Mouse (Mus musculus): Measurements from ENCODE around the gene Qtrt2. TPM values are rescaled to one million over a fixed set of nuclear protein-coding genes. Genes with fewer than 3 reads are reported as not detected.

Qtrt2 gene
- total RNA-seq, 4 experiments from 2014 or later: 6.4 to 8.8 (median 7.4) TPM

DNA sequence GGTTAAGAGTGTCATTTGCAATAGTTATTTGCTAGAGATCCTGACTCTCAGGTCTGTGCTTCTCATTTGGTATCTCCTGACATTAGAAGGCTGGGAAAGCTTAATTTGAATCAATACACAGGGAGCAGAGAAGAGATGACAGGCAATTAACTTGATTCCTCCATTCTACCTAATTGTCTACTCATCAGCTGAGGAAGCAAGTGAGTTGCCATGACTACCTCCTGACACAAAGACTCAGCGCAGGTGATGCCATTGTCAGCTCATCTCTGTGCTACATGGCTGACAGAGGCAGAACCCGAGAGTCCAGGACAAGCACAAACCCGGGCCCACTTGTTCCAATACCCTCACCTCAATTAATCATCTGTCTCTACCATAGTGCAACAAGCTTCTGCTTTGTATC, 99.1 kb downstream of the Qtrt2 start:
- no peak for DNase-seq (ENCODE audit: low spot score in 2 of 2)

DNA sequence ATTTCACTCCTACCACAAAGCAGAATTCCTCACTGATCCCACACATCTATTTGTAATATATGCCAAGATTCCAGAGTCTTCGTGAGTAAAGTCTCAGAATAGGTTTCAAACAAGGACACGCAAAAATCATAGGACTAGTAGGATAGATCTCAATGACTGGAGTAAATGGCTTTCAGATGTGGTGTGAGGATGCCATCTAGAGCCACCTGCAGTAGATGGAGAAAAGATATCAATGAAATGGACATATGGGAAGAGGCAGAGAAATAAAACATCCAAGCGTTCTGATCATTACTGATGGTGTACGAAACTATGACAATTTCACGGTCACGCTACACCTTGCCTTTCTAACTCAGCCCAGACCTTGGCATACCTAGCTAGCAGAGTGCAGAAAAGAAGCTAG, 108.2 kb downstream of the Qtrt2 start:
- DNase-seq (ENCODE audit: low spot score in 2 of 2): no peak

DNA sequence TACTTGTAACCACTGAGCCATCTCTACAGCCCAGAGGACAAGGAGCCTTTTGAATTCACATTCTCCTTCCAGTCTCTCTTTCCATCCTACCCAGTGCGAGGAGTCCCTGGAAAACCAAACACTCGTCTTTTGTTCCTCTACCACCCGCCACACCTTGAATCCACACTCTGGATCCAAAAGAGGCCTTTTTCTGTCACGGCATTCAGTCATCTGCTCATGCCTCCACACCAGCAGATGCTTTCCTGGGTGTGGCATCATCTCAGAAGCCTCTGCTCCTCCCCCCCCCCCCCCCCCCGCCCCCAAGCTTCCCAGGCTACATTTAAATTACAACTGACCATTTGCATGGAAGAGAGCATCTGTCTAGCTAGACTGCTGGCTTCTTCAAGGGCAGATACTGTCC, 110.3 kb downstream of the Qtrt2 start:
- no peak for DNase-seq (ENCODE audit: low spot score in 2 of 2)

DNA sequence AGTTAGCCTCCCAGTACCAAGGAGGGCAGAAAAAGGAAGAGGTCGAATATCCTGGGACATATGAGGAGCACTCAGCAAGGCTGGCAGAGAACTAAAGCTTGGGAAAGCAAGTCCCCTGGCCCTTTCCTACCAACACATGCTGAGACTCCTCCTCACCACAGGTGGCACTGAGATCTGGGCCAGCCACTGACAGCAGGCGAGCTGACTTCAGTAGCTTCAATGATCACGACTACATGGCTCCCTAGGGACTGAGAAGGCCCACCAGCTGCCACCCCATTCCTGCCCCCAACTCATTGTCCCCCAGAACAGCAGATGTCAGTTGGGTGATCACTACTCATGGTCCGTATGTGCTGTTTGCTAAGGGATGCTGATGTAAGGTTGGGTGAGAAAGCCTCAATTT, 112.0 kb downstream of the Qtrt2 start:
- no peak for DNase-seq (ENCODE audit: low spot score in 2 of 2)

Other genes with a start within 250 kb of the Qtrt2 start
- gene Drd3, start 172.8 kb downstream of the Qtrt2 start, total RNA-seq (2022): not detected
- gene Ccdc191, start 37.0 kb downstream of the Qtrt2 start, total RNA-seq (2022): 1 to 10 TPM; 1.1 to 2.1 (median 1.4) TPM
- gene Zdhhc23, start 53.0 kb upstream of the Qtrt2 start, total RNA-seq (2022): 10 to 100 TPM in 2 of 4 experiments, 1 to 10 TPM in 2; 8.3 to 13.8 (median 9.4) TPM
- gene Gramd1c, start 136.5 kb upstream of the Qtrt2 start, total RNA-seq (2022): under 1 TPM; 0.19 to 0.51 (median 0.26) TPM
- gene Atp6v1a, start 212.9 kb upstream of the Qtrt2 start, total RNA-seq (2022): 10 to 100 TPM; 16.2 to 27.1 (median 22.1) TPM
- gene Naa50, start 213.0 kb upstream of the Qtrt2 start, total RNA-seq (2022): 100 to 1,000 TPM; 188 to 278 (median 246) TPM
- gene Usf3, start 246.4 kb upstream of the Qtrt2 start, total RNA-seq (2022): 10 to 100 TPM; 32.1 to 59.9 (median 42.4) TPM